Mouse (Mus musculus) adrenal gland, adult 18-20 months (tissue): ENCODE results near the gene Lipa. TPM values are rescaled to one million over a fixed set of nuclear protein-coding genes. Genes with fewer than 3 reads are reported as not detected.

Experiments used
- DNase-seq, 2 experiments: peaks; one replicate each; pipeline ENCODE4 v3.0.0; 2021 to 2022; ENCODE audit warnings: low spot score in 2 of 2
- total RNA-seq, 2 experiments: library from RNA; stranded (reverse); gene quantifications; 1 replicate in 1 of 2; 2 replicates in 1 of 2; pipeline ENCODE4 v1.2.3; 2021

The Lipa gene
- total RNA-seq, 2 experiments from 2014 or later: 101 to 207 TPM

- DNase-seq: no peak
These were observed 55.6 kb downstream of the Lipa start for GRCm38 (mm10) chr19:34471703-34472102.

DNA sequence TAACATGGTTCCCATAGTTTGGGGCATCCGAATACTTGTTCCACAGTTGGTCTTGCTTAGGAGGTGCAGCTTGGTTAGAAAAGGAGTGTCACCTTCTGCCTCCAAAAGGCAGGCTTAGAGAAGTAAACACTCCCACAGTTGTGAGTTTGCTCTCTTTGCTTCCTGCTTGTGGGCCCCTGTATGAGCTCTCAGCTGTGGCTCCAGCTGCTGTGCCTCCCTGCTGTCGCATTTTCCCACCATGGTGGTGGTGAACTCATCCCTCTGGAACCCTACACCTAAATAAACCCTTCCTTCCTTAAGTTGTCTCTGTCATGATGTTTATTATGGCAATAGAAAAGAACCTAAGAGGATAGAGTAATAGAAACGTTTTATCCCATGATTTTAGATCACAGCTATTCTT lies 58.5 kb downstream of the Lipa start:
- no peak for DNase-seq

- DNase-seq: no peak
These were observed 59.1 kb downstream of the Lipa start for GRCm38 (mm10) chr19:34468216-34468615.

- no peak for DNase-seq
These were observed 62.8 kb downstream of the Lipa start for GRCm38 (mm10) chr19:34464453-34464852.

GRCm38 (mm10) chr19:34461451-34462019 lies 65.7 kb downstream of the Lipa start:
- no peak for DNase-seq

GRCm38 (mm10) chr19:34450784-34451370 lies 76.4 kb downstream of the Lipa start:
- DNase-seq: no peak

DNA sequence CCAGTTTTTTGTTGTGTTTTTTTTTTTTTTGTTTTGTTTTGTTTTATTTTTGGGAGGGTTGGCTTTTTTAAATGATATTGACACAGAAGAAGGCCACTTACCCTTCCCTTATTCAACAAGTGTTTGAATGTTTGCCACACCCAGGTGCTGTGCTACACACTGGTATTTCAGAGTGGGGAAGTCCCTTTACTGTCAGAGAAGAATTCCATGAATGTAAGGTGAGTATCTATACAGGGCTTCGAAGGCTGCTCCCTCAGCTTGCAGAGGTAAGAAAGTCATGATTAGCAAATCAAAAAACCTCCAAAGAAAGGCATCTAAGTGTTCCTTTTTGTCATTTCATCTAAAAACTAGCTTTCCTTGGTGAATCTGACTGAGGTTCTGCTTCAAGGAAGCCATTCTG lies 78.4 kb downstream of the Lipa start:
- no peak for DNase-seq

DNA sequence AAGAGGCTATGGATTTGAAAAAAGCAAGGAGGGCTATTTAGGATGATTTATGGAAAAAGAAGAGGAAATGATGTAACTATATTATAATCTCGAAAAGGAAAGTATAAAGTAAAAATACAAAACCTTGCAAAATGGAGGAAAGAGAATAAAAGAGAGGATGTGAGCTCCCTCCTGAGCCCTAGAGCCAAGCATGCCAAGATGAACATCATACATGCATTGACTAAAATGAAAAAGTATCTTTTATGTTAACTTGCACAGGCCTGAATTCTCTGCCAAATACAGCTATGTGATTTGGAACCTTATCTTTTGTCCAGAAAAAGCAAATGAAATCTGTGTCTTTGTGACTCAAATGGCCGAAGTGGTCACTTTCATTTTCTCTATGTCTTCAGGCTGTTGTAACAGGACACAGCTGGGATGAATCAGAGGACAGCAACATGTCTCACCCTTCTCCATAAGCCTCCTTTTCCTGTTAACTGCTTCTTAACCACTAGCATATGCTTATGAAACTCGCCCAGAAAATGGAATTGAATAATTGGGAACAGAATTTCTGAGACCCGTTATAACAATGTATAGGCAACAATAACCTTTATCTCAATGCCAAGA lies 81.8 kb downstream of the Lipa start:
- no peak for DNase-seq

DNA sequence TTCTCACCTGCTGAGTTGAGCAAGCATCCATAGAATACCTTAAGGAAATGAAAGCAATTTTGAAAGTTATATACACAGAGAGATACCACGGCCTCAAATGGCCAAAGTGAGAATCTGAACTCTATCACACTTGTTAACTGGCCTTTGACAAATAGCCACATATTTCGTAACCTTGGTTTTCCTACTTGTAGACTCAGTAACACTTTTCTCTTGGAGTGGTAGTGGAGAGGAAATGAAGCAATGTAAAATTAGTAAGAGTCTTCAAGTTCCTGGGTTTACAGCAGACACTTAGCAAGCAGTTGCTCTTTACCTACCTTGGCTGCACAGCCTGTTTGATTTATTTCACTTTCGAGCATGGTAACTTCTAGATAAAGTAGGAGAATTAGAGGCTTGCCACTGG lies 82.5 kb downstream of the Lipa start:
- no peak for DNase-seq

Other genes with a start within 250 kb of the Lipa start
- gene Fas, start 236.8 kb downstream of the Lipa start, total RNA-seq: 10 to 100 TPM in 1 of 2 experiments, 1 to 10 TPM in 1; 8.5 to 10.7 TPM
- 1 to 10 TPM in 1 of 2 experiments, under 1 TPM in 1; 0.60 to 1.7 TPM for gene Ch25h, start 52.3 kb downstream of the Lipa start, total RNA-seq
- 1 to 10 TPM; 2.8 to 4.3 TPM for gene Ifit2, start 23.2 kb upstream of the Lipa start, total RNA-seq
- gene Ifit3, start 56.1 kb upstream of the Lipa start, total RNA-seq: 1 to 10 TPM; 5.4 to 6.3 TPM
- under 1 TPM; 0.40 to 0.48 TPM for gene Ifit1bl1, start 74.5 kb upstream of the Lipa start, total RNA-seq
- 1 to 10 TPM; 1.9 to 2.5 TPM for gene Ifit3b, start 80.5 kb upstream of the Lipa start, total RNA-seq
- under 1 TPM; 0.10 to 0.13 TPM for gene Ifit1bl2, start 113.3 kb upstream of the Lipa start, total RNA-seq
- gene Ifit1, start 113.4 kb upstream of the Lipa start, total RNA-seq: 1 to 10 TPM; 5.1 to 6.7 TPM
- under 1 TPM; 0.33 to 0.54 TPM for gene Slc16a12, start 219.8 kb upstream of the Lipa start, total RNA-seq